Mouse (Mus musculus) embryonic facial prominence, embryonic 15.5 days (tissue): ENCODE results near the gene Spp1. TPM values are rescaled to one million over a fixed set of nuclear protein-coding genes. Genes with fewer than 3 reads are reported as not detected.
"Not testable (repeated sequence)": the region's sequence is repeated elsewhere in the genome, so short reads cannot be mapped to it uniquely, and the experiment has no call there.

ENCODE experiments used
- ATAC-seq: fragments of 200-750 bp; cut with Nextera tagmentation; 2 replicates; pipeline ENCODE4 v1.8.0; 2017; ENCODE audit warnings: low read depth, moderate TSS enrichment; ENCODE audit not compliant: insufficient number of reproducible peaks, low FRiP score, low TSS enrichment
- H3K27ac ChIP-seq: fragments of 300-500 bp; sonication (generic); replicated peaks from 2 replicates; pipeline ENCODE4 v1.5.1; 2015; ENCODE audit warnings: mild to moderate bottlenecking, inconsistent platforms
- H3K27me3 ChIP-seq: fragments of 300-500 bp; sonication (generic); 2 replicates; pipeline ENCODE4 v1.6.1; 2015; ENCODE audit warnings: inconsistent platforms
- H3K36me3 ChIP-seq: fragments of 300-500 bp; sonication (generic); 2 replicates; pipeline ENCODE4 v1.6.1; 2015; ENCODE audit warnings: mild to moderate bottlenecking, inconsistent platforms
- H3K4me1 ChIP-seq: fragments of 300-500 bp; sonication (generic); 2 replicates; pipeline ENCODE4 v1.6.1; 2015; ENCODE audit warnings: inconsistent platforms
- H3K4me2 ChIP-seq: fragments of 300-500 bp; sonication (generic); replicated peaks from 2 replicates; pipeline ENCODE4 v1.6.1; 2015; ENCODE audit warnings: mild to moderate bottlenecking, inconsistent platforms
- H3K4me3 ChIP-seq: fragments of 300-500 bp; sonication (generic); replicated peaks from 2 replicates; pipeline ENCODE4 v1.5.1; 2015; ENCODE audit warnings: mild to moderate bottlenecking, inconsistent platforms
- H3K9ac ChIP-seq: fragments of 300-500 bp; sonication (generic); 2 replicates; pipeline ENCODE4 v1.6.1; 2015; ENCODE audit warnings: inconsistent platforms
- H3K9me3 ChIP-seq: fragments of 300-500 bp; sonication (generic); replicated peaks from 2 replicates; pipeline ENCODE4 v1.6.1; 2016; ENCODE audit warnings: inconsistent platforms
- WGBS: fragments of 180-500 bp; shearing (Covaris S2); methylation state at CpG from one replicate; pipeline ENCODE4 v1.1.7; 2015; 5-methylcytosine and 5-hydroxymethylcytosine counted together
- polyA plus RNA-seq: library from polyadenylated mRNA; unstranded; fragments of >200 nt; fragmentation: Nextera tagmentation; extraction: Ambion mirVana; gene quantifications from 2 replicates; pipeline ENCODE4 v1.2.1, GENCODE M21; 2015

Gene Spp1
- polyA plus RNA-seq, 1 experiment from 2014 or later: 448 TPM

DNA sequence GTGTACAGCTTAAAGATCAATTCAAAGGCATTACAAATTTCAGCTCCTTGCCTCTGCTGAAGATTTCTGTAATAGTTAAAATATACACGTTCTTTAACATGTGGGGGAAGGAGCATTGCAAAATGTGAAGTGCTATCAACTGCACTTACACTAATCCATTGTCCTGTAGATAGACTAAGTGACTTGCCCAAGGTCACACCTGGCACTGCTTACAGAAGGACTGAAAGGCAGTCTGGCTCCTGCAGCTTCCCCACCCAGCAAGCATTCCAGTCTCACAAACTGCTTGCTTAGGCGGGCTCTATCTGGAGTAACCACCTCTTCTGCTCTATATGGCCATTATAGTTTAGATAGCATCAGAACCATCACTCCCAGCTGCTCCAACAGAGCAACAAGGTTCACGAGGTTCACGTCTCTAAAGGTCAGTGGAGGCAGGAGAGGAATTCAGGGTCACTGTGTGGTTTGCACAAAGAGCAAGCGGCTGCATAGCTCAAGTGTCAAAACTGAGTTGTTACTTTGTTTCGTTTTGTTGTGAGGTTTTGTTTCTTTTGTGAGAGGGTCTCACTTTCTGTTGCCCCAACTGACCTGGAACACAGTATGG, 851 bp upstream of the Spp1 start:
- WGBS: 44% methylated on average over 6 of the region's 6 CpGs
- no peak overlapping the region for H3K4me2 ChIP-seq
- H3K27ac ChIP-seq: no peak overlapping the region
- no peaks in the 10 kb centered on the region for H3K27me3 ChIP-seq
- H3K9ac ChIP-seq: no peak overlapping the region
- H3K36me3 ChIP-seq: no peaks in the 10 kb centered on the region
- H3K4me1 ChIP-seq: no peaks in the 10 kb centered on the region
- no peak overlapping the region for H3K4me3 ChIP-seq
- H3K9me3 ChIP-seq: no peaks in the 10 kb centered on the region
- ATAC-seq: no peak

DNA sequence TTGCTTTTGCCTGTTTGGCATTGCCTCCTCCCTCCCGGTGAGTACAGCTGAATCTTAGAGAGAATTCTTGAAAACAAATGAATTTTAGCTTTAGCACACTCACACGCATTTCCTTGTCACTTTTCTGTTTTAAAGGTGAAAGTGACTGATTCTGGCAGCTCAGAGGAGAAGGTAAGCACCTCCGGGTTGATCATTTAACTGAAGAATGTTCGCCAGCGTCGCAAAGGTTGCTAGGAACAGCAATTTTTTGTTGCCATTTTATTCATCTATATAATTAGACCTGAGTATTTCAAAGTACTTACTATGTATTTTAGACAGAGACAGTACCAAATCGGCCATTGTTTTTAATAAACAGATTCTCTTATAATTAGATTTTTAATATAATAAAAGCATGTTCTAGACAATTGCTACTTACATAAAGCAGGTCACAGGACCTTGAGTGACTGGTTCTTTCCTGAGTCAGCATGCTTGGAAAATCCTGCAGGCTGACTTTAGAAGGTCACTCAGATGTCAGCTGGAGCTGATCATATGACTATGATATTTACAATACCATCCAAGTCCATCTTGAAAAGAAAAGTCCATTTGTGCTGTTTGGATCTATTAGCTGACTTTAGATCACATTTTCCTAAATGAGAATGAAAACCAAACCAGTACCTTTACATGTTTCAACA, 1.6 kb downstream of the Spp1 start:
- no peaks in the 10 kb centered on the region for H3K27me3 ChIP-seq
- ATAC-seq: no peak
- H3K36me3 ChIP-seq: no peaks in the 10 kb centered on the region
- 81% methylated on average over 7 of the region's 7 CpGs for WGBS
- H3K4me1 ChIP-seq: no peaks in the 10 kb centered on the region
- H3K9ac ChIP-seq: no peak overlapping the region
- no peak overlapping the region for H3K4me2 ChIP-seq
- no peak overlapping the region for H3K4me3 ChIP-seq
- H3K9me3 ChIP-seq: no peaks in the 10 kb centered on the region
- no peak overlapping the region for H3K27ac ChIP-seq

DNA sequence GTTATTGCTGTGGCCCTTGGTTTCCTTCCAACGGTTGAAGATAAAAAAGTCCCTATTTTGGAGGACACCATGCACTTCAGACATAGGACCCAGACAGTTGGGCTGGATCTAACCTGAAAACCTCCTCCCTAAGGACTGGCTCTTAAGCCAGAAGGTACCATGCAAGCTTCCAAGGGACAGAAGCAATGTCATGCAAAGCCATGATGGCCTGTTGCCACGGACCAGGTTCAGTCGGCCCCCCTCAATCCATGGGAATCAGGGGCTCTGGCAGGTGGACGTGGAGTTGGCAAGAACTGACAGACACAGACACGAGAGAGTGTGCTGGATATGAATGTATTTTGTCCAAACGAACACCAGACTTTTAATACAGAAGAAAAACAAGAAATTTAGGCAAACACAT, 7.5 kb downstream of the Spp1 start:
- 59% methylated on average over 6 of the region's 6 CpGs for WGBS
- H3K9ac ChIP-seq: no peak overlapping the region
- no peak overlapping the region for H3K4me3 ChIP-seq
- H3K9me3 ChIP-seq: no peaks in the 10 kb centered on the region
- H3K4me2 ChIP-seq: no peak overlapping the region
- 0 out of 2 replicates have a peak, but pooled peaks cover 2% of the 10 kb centered on the region for H3K27me3 ChIP-seq
- ATAC-seq: no peak
- no peak overlapping the region for H3K27ac ChIP-seq
- no peaks in the 10 kb centered on the region for H3K36me3 ChIP-seq
- H3K4me1 ChIP-seq: 0 out of 2 replicates have a peak, but pooled peaks cover 2% of the 10 kb centered on the region

DNA sequence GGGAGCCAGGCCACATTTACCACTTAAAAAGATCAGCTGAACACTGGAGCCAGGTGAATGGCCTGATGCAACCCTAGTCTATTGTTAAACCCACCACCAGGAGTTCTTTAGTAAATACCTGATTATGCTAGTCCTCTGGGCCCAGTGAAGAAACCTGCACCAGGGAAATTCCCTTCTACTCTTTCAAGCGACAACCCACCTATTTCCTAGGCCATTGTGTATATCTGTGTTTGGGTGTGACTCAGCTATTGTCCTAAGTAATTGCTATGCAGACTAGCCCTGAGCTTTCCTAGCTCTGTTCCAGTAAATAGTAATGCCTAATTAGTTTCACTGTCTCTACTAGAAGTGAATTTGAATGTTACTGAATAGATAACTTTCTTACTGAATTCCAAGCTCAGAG, 7.9 kb downstream of the Spp1 start:
- 56% methylated on average over 1 of the region's 1 CpGs for WGBS
- H3K9me3 ChIP-seq: no peaks in the 10 kb centered on the region
- no peak for ATAC-seq
- H3K4me3 ChIP-seq: no peak overlapping the region
- no peaks in the 10 kb centered on the region for H3K36me3 ChIP-seq
- peaks cover 6% of the 10 kb centered on the region; the same call in 1 of the 2 replicates for H3K27me3 ChIP-seq
- 0 out of 2 replicates have a peak, but pooled peaks cover 2% of the 10 kb centered on the region for H3K4me1 ChIP-seq
- H3K4me2 ChIP-seq: no peak overlapping the region
- H3K9ac ChIP-seq: no peak overlapping the region
- H3K27ac ChIP-seq: no peak overlapping the region

DNA sequence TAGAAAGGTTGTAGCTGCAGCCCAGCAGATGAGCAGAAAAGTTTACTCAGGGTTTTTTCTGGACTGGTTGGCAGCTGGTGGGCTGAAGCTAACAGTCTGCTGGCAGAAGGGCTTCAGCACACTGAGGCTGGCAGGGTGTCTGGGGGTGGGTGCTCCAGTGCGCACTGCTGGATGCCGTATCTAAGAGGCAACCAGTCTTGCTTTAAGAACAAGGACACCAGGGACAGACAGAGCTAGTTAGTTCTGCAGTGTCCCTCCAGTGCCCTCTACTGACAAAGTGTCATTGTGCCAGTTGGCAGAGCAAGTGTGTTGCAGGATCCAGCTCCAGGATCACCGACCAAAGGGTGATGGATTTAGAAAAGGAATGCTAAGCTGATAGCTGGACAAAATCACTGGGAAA, 11.2 kb downstream of the Spp1 start:
- H3K9me3 ChIP-seq: no peaks in the 10 kb centered on the region
- no peaks in the 10 kb centered on the region for H3K36me3 ChIP-seq
- no peak for ATAC-seq
- no peak overlapping the region for H3K4me2 ChIP-seq
- 7% methylated on average over 3 of the region's 3 CpGs for WGBS
- no peak overlapping the region for H3K9ac ChIP-seq
- no peak overlapping the region for H3K27ac ChIP-seq
- H3K27me3 ChIP-seq: peaks cover 6% of the 10 kb centered on the region; the same call in 1 of the 2 replicates
- H3K4me1 ChIP-seq: peaks cover 6% of the 10 kb centered on the region; the same call in 1 of the 2 replicates
- no peak overlapping the region for H3K4me3 ChIP-seq

DNA sequence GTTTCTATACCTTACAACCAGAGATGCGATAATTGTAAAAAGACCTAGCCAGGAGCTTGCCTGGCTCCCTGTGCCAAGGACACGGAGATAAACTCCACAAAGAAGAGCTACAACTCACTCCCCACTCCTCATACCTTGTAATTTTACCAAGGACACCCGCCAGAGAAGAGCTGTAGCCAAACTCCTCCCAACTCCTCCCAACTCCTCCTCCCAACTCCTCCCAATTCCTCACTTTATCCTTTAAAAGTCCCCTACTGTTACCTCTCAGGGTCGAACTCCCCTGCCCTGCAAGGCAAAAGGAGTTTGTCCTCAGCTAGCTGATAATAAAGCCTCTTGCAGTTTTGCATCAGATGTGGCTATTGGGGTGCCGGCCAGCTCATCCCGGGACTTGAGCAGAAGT, 13.4 kb downstream of the Spp1 start:
- not testable (repeated sequence) for H3K27me3 ChIP-seq, H3K9ac ChIP-seq, H3K4me2 ChIP-seq, H3K27ac ChIP-seq, H3K4me3 ChIP-seq, H3K4me1 ChIP-seq, ATAC-seq, H3K9me3 ChIP-seq, H3K36me3 ChIP-seq
- 20% methylated on average over 6 of the region's 6 CpGs for WGBS

DNA sequence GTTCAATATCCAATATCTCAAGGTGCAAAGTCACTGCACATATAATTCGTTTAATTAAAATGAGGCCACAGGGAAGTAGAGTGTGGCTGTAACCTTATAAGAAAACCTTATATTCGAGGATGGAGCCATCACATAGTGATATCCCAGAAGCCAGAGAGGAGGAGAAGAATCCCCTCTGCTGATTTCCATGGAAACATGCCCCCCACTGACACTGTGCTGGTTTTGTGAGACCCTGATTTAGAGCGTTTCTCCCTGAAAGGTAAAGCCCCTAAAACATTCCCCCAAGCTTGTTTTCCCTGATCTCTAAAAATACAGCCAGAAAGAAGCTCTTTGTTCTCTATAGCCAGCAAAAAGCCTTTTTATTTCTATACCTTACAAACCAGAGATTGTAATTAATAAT, 14.6 kb downstream of the Spp1 start:
- Histone ChIP-seq H3K27ac (no peak overlapping the region), H3K9ac (no peak overlapping the region), H3K9me3 (no peaks in the 10 kb centered on the region), H3K36me3 (no peaks in the 10 kb centered on the region), H3K27me3 (peaks cover 6% of the 10 kb centered on the region; the same call in 1 of the 2 replicates), H3K4me1 (peaks cover 6% of the 10 kb centered on the region; the same call in 1 of the 2 replicates), H3K4me2 (no peak overlapping the region), H3K4me3 (no peak overlapping the region)
- WGBS: 36% methylated on average over 3 of the region's 3 CpGs
- no peak for ATAC-seq

DNA sequence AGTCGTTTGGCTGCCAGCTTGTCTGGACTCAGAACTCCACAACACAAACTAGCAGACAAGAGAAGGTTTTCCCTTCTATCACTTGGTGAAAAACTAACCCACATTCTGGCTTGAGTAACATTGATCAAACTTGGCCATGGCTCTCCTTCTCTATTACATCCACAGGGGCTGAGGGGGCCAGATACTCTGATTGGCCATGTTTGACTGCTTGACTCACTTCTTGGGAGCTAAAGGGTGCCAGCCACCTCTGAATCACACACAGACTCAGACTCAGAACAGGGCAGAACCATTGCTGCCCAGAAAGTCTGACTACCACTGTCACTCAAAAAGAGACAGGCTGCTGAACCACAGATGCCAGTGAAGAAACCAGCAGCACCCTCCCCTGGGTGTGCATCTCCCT, 18.2 kb downstream of the Spp1 start:
- WGBS: 52% methylated on average over 1 of the region's 1 CpGs

DNA sequence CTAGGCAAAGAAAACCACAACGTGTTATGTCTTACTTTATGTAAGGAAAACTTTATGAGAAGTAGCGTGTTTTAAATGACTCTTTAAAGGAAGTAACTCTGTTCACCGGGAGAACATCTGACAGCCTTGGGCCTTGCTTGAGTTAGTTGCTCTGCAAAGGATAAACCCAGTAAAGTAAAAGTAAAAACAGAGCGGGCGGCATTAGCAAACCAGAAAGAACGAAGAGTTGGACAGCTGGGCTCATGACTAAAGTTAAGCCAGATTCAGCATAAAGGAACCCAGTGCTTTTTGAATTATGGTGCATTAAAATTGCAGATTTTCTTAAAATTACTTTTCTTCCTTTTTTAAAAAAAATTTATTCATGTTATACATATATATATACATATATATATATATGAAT, 19.6 kb downstream of the Spp1 start:
- 61% methylated on average over 6 of the region's 6 CpGs for WGBS
- Histone ChIP-seq H3K27me3 (no peaks in the 10 kb centered on the region), H3K4me2 (no peak overlapping the region), H3K4me3 (no peak overlapping the region), H3K9ac (no peak overlapping the region), H3K27ac (no peak overlapping the region), H3K36me3 (no peaks in the 10 kb centered on the region), H3K9me3 (no peaks in the 10 kb centered on the region), H3K4me1 (peaks cover 13% of the 10 kb centered on the region)
- no peak for ATAC-seq

More for the DNA sequence above, 18.2 kb downstream of the Spp1 start:
- Histone ChIP-seq H3K4me3 (no peak overlapping the region), H3K4me2 (no peak overlapping the region), H3K27ac (no peak overlapping the region), H3K27me3 (no peaks in the 10 kb centered on the region), H3K4me1 (peaks cover 4% of the 10 kb centered on the region; the same call in 1 of the 2 replicates), H3K36me3 (no peaks in the 10 kb centered on the region), H3K9ac (no peak overlapping the region), H3K9me3 (no peaks in the 10 kb centered on the region)
- ATAC-seq: no peak

DNA sequence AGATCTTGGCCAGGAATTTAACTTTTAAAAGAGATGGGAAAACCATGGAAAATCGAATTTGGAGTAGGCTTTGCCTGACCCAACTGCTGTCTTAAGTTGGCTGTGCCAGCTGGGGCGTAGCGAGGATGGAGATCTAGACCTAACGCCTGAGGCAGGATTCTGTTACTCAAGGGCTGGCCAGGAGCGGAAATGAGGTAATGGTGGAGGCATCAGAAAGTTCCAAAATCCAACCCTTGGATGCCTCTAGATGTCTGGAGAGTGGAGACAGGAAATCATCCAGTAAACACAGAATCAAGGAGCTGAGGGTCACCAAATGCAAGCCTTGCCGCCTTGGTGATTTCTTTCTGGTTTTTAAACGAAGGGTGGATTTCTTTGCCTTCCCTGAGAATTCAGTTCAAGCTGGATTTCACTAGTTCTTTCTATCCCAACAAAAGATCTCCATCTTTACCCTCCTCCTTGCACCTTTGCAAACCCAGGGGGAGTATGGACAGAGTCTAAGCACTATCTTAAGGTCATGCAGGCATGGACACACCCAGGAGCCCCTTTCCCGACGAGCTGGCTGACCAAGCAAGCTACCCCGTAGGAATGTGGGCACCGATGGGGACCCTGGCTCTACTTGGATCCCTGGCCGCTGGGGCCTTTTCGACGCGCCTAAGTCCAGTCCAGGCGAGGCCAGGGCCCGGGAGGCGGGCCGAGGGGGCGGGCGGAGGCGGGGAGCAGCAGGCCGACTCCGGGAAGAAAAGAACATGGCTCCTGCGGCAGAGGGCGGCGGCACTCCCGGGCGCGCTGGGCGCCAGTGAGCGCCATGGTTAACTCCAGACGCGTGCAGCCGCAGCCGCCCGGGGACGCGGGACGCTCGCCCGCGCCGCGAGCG, 24.2 kb downstream of the Spp1 start, which contains the start of gene Pkd2:
Gene Pkd2 (plus strand): TSS at position 619 of the 874 bp plus-strand sequence.
- Histone ChIP-seq H3K4me3 (peak within 1 kb of the TSS; percentile 76), H3K27me3 (no peaks in the 10 kb centered on the region), H3K9me3 (no peaks in the 10 kb centered on the region), H3K9ac (peak within 1 kb of the TSS; percentile 86), H3K27ac (peak within 1 kb of the TSS; percentile 92), H3K4me1 (peaks cover 12% of the 10 kb centered on the region; the same call in 1 of the 2 replicates), H3K36me3 (no peaks in the 10 kb centered on the region), H3K4me2 (peak within 1 kb of the TSS; percentile 69)
- 8% methylated on average over 43 of the region's 46 CpGs for WGBS
- ATAC-seq: peak; percentile 90
